Mouse (Mus musculus): ENCODE results near the gene Batf2. TPM values are rescaled to one million over a fixed set of nuclear protein-coding genes. Genes with fewer than 3 reads are reported as not detected.
"Not testable (repeated sequence)": the region's sequence is repeated elsewhere in the genome, so short reads cannot be mapped to it uniquely, and the experiment has no call there.

Gene Batf2
- polyA plus RNA-seq, 1 experiment = 4.8 TPM

DNA sequence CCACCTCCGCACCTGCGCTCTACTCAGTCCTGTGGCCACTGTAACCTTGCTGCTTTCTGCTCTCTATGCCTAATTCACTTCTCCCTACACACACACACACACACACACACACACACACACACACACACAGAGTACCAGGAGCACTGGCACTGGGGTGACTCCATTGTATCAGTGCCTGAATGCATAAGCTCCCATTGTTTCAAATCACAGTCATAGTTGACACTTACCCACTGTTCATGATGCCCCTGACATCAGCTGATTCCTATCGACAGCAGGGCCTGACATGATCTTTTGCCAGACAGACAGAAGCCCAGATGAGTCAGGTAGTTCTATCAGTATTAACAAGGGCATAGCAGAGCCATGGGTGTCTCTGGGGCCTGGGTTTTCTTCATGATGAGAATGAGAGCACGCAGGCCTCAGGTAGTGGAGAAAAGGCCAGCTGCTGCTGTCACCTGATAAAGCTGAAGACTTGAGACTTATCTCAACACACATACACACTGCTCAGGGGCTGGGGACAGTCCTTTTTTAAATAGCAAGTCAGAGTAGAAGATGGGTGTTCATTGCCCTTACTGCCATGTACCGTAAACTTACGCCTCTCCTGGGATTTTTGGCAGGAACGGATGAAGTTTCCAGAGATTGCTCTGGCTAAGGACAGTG, 8.5 kb upstream of the Batf2 start:
- H3K4me3 ChIP-seq (ENCODE audit: insufficient read depth, low read depth, low read length) = no peak overlapping the region
- H3K27ac ChIP-seq (ENCODE audit: insufficient read depth, low read depth, low read length) = no peak overlapping the region
- WGBS = 80% methylated on average over 7 of the region's 7 CpGs

DNA sequence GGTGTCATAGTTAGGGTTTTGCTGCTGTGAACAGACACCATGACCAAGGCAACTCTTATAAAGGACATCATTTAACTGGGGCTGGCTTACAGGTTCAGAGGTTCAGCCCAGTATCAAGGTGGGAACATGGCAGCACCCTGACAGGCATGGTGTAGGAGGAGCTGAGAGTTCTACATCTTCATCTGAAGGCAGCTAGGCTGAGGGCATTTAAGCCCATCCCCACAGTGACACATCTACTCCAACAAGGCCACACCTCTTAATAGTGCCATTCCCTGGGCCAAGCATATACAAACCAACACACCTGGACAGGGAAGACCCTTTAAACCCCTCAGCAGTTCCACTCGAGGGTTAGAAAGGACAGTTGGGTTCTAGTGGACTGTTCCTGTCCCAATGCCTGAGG, 7.6 kb upstream of the Batf2 start:
- H3K36me3 ChIP-seq (ENCODE audit: control insufficient read depth, insufficient read depth, low read length); H3K4me1 ChIP-seq (ENCODE audit: control insufficient read depth, insufficient read depth, low read length); H3K27ac ChIP-seq (ENCODE audit: insufficient read depth, low read depth, low read length); DNase-seq; H3K27me3 ChIP-seq (replicated peaks; ENCODE audit: control insufficient read depth, insufficient read depth, low read length); H3K4me3 ChIP-seq (ENCODE audit: insufficient read depth, low read depth, low read length): not testable (repeated sequence)
- 59% methylated on average over 1 of the region's 1 CpGs for WGBS

More for the DNA sequence above, 8.5 kb upstream of the Batf2 start:
- H3K27me3 ChIP-seq (replicated peaks; ENCODE audit: control insufficient read depth, insufficient read depth, low read length) = no peaks in the 10 kb centered on the region
- no peaks in the 10 kb centered on the region for H3K4me1 ChIP-seq (ENCODE audit: control insufficient read depth, insufficient read depth, low read length)
- TF ChIP-seq CTCF (conservative IDR thresholded peaks at IDR 0.05; ENCODE audit: insufficient read depth, insufficient read length, low read depth, low read length) (no peak), POLR2A (IDR thresholded peaks at IDR 0.05; ENCODE audit: low read depth, low read length) (no peak)
- no peak for DNase-seq
- no peaks in the 10 kb centered on the region for H3K36me3 ChIP-seq (ENCODE audit: control insufficient read depth, insufficient read depth, low read length)

DNA sequence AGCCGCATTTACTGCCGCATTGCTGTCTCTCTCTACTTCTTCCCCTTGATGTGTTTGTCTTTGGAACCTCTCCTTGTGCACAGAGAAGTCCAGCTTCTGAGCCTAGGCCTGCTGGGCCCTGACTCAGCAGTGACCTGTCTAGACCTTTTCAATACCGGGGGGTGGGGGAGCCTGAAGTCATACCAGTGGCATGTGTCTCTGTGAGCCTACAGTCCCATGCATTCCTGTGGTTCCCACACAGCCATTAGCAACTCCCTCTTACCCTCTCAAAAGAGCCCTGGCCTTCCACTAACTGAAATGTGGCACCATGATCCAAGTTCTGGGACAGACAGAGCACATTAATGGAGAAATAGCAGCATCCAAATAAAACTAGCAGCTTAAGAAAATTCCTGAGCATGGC, 4.4 kb upstream of the Batf2 start:
- H3K27ac ChIP-seq (ENCODE audit: insufficient read depth, low read depth, low read length) = no peak overlapping the region
- no peak overlapping the region for H3K4me3 ChIP-seq (ENCODE audit: insufficient read depth, low read depth, low read length)
- no peaks in the 10 kb centered on the region for H3K36me3 ChIP-seq (ENCODE audit: control insufficient read depth, insufficient read depth, low read length)
- no peak for DNase-seq
- 0 out of 2 replicates have a peak, but pooled peaks cover 4% of the 10 kb centered on the region for H3K4me1 ChIP-seq (ENCODE audit: control insufficient read depth, insufficient read depth, low read length)
- no peaks in the 10 kb centered on the region for H3K27me3 ChIP-seq (replicated peaks; ENCODE audit: control insufficient read depth, insufficient read depth, low read length)
- TF ChIP-seq POLR2A (IDR thresholded peaks at IDR 0.05; ENCODE audit: low read depth, low read length) (no peak), CTCF (conservative IDR thresholded peaks at IDR 0.05; ENCODE audit: insufficient read depth, insufficient read length, low read depth, low read length) (no peak)
- 74% methylated on average over 3 of the region's 3 CpGs for WGBS

DNA sequence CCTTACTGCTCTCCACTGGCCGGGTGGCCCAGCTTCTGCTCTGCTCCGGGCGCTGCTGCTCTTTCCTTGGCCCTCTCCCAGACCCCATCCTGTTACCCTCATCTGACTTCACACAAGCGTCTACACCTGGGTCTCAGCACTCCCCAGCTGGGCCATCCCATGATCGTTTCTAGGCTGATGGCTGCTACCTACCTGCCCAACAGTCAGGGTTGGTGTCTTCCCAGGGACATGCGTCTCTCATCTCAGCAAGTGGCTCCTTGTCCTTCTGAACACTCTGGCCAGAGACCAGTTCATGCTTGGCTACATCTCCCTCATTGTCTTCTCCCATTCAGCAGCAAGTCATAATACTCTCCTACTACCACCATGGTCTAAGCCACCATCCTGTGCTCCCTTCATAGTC, 1.1 kb upstream of the Batf2 start:
- TF ChIP-seq CTCF (conservative IDR thresholded peaks at IDR 0.05; ENCODE audit: insufficient read depth, insufficient read length, low read depth, low read length) (no peak), POLR2A (IDR thresholded peaks at IDR 0.05; ENCODE audit: low read depth, low read length) (no peak)
- Histone ChIP-seq H3K27ac (ENCODE audit: insufficient read depth, low read depth, low read length) (no peak overlapping the region), H3K36me3 (ENCODE audit: control insufficient read depth, insufficient read depth, low read length) (no peaks in the 10 kb centered on the region), H3K4me1 (ENCODE audit: control insufficient read depth, insufficient read depth, low read length) (0 out of 2 replicates have a peak, but pooled peaks cover 4% of the 10 kb centered on the region), H3K4me3 (ENCODE audit: insufficient read depth, low read depth, low read length) (no peak overlapping the region), H3K27me3 (replicated peaks; ENCODE audit: control insufficient read depth, insufficient read depth, low read length) (no peaks in the 10 kb centered on the region)
- peak; percentile 36 for DNase-seq
- 91% methylated on average over 6 of the region's 6 CpGs for WGBS

DNA sequence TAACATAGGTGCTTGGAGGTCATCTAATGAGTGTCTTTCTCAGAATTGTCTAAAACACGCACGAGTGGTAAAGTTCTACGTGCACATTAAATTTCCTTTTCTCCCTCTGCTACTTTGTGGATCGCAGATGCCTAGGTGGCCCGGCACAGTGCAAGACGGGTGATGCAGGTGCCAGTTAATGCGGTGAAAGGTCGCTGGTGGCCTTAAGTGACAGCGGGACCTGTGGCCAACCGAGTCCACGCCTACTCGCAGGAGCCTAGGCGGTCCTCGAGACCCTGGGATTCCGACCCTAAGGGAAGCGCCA, 457 bp upstream of the Batf2 start:
- WGBS = 2% methylated on average over 16 of the region's 16 CpGs
- Histone ChIP-seq H3K36me3 (ENCODE audit: control insufficient read depth, insufficient read depth, low read length) (no peaks in the 10 kb centered on the region), H3K27me3 (replicated peaks; ENCODE audit: control insufficient read depth, insufficient read depth, low read length) (no peaks in the 10 kb centered on the region), H3K27ac (ENCODE audit: insufficient read depth, low read depth, low read length) (peak overlapping the region; percentile 77), H3K4me1 (ENCODE audit: control insufficient read depth, insufficient read depth, low read length) (0 out of 2 replicates have a peak, but pooled peaks cover 4% of the 10 kb centered on the region), H3K4me3 (ENCODE audit: insufficient read depth, low read depth, low read length) (peak overlapping the region; percentile 84)
- TF ChIP-seq CTCF (conservative IDR thresholded peaks at IDR 0.05; ENCODE audit: insufficient read depth, insufficient read length, low read depth, low read length) = no peak
- TF ChIP-seq POLR2A (IDR thresholded peaks at IDR 0.05; ENCODE audit: low read depth, low read length) = no peak
- no peak for DNase-seq

DNA sequence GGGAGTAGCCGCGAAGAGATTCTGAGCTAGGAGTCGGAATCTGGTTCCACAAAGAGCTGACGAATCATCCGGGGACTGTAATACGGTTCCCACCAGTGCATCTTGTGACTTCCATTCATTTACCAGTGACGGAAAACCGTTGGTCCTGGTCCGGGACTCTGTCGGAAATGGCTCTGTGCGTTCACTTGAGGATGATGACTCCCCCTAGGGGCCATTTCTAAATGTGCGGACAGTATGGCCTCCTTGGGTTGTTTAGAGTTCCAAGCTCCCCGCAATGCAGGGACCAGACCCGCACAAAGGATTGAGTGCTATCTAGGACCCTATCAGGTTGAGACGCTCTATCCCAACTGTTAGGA, 589 bp downstream of the Batf2 start, which contains the start of gene Arl2:
Gene Arl2, minus strand, starts transcription at position 155 of the 356 bp plus-strand sequence.
- 1% methylated on average over 15 of the region's 15 CpGs for WGBS
- TF ChIP-seq POLR2A (IDR thresholded peaks at IDR 0.05; ENCODE audit: low read depth, low read length) = no peak
- TF ChIP-seq CTCF (conservative IDR thresholded peaks at IDR 0.05; ENCODE audit: insufficient read depth, insufficient read length, low read depth, low read length) = peak; percentile 67
- peak; percentile 88 for DNase-seq
- Histone ChIP-seq H3K27ac (ENCODE audit: insufficient read depth, low read depth, low read length) (peak within 1 kb of the TSS; percentile 86), H3K4me1 (ENCODE audit: control insufficient read depth, insufficient read depth, low read length) (0 out of 2 replicates have a peak, but pooled peaks cover 4% of the 10 kb centered on the region), H3K27me3 (replicated peaks; ENCODE audit: control insufficient read depth, insufficient read depth, low read length) (no peaks in the 10 kb centered on the region), H3K4me3 (ENCODE audit: insufficient read depth, low read depth, low read length) (peak within 1 kb of the TSS; percentile 84), H3K36me3 (ENCODE audit: control insufficient read depth, insufficient read depth, low read length) (no peaks in the 10 kb centered on the region)

DNA sequence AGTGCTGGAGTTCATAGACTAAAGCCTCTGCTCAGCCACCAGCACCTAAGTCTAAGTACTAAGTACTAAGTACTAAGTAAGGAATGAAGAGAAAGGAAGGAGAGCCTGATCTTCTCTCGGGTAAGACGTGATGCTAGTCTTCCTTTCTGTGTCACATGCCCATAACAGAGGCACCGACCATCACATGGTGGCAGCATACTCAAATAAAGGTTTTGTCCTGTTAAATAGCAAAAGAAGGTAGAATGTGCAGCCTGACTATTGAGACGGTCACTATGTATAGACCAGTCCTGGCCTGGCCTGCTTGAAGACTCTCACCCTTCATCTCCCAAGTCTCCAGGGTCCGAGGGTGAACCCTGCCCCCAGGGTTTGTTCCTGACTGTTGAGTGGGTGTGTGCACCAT, 4.1 kb downstream of the Batf2 start:
- WGBS = 64% methylated on average over 5 of the region's 5 CpGs
- H3K4me1 ChIP-seq (ENCODE audit: control insufficient read depth, insufficient read depth, low read length) = 0 out of 2 replicates have a peak, but pooled peaks cover 2% of the 10 kb centered on the region
- no peaks in the 10 kb centered on the region for H3K27me3 ChIP-seq (replicated peaks; ENCODE audit: control insufficient read depth, insufficient read depth, low read length)
- H3K4me3 ChIP-seq (ENCODE audit: insufficient read depth, low read depth, low read length) = no peak overlapping the region
- TF ChIP-seq POLR2A (IDR thresholded peaks at IDR 0.05; ENCODE audit: low read depth, low read length) (no peak), CTCF (conservative IDR thresholded peaks at IDR 0.05; ENCODE audit: insufficient read depth, insufficient read length, low read depth, low read length) (no peak)
- H3K27ac ChIP-seq (ENCODE audit: insufficient read depth, low read depth, low read length) = no peak overlapping the region
- H3K36me3 ChIP-seq (ENCODE audit: control insufficient read depth, insufficient read depth, low read length) = no peaks in the 10 kb centered on the region
- DNase-seq = no peak

Data from kidney, adult 2 months (tissue).